Mouse (Mus musculus): ENCODE results near the gene 1700008O03Rik. TPM values are rescaled to one million over a fixed set of nuclear protein-coding genes. Genes with fewer than 3 reads are reported as not detected.

1700008O03Rik gene
- polyA plus RNA-seq, 2 experiments from 2014 or later = not detected

GRCm38 (mm10) chr7:44375207-44375606 is 10.4 kb downstream of the 1700008O03Rik start:
- ATAC-seq = no peak

GRCm38 (mm10) chr7:44374756-44375155 is 10.9 kb downstream of the 1700008O03Rik start:
- ATAC-seq = no peak

- ATAC-seq = peak; percentile 99
Observed at GRCm38 (mm10) chr7:44373889-44374652, 11.5 kb downstream of the 1700008O03Rik start.

- no peak for ATAC-seq
Observed at GRCm38 (mm10) chr7:44373460-44373859, 12.2 kb downstream of the 1700008O03Rik start.

GRCm38 (mm10) chr7:44372678-44373077 is 12.9 kb downstream of the 1700008O03Rik start:
- ATAC-seq = no peak

GRCm38 (mm10) chr7:44360792-44361301 is 24.8 kb downstream of the 1700008O03Rik start:
- no peak for ATAC-seq

- peak; percentile 86 for ATAC-seq
Observed at GRCm38 (mm10) chr7:44359908-44360672, 25.5 kb downstream of the 1700008O03Rik start.

- no peak for ATAC-seq
Observed at GRCm38 (mm10) chr7:44358886-44359654, 26.6 kb downstream of the 1700008O03Rik start.

GRCm38 (mm10) chr7:44358012-44358411 is 27.6 kb downstream of the 1700008O03Rik start:
- no peak for ATAC-seq

GRCm38 (mm10) chr7:44357531-44357930 is 28.1 kb downstream of the 1700008O03Rik start:
- no peak for ATAC-seq

GRCm38 (mm10) chr7:44356590-44357481 is 28.8 kb downstream of the 1700008O03Rik start:
- ATAC-seq = no peak

- no peak for ATAC-seq
Observed at GRCm38 (mm10) chr7:44355411-44355810, 30.2 kb downstream of the 1700008O03Rik start.

- ATAC-seq = no peak
Observed at GRCm38 (mm10) chr7:44353601-44354340, 31.8 kb downstream of the 1700008O03Rik start.

GRCm38 (mm10) chr7:44352750-44353600 is 32.6 kb downstream of the 1700008O03Rik start:
- ATAC-seq = no peak

- no peak for ATAC-seq
Observed at GRCm38 (mm10) chr7:44351881-44352749, 33.5 kb downstream of the 1700008O03Rik start.

GRCm38 (mm10) chr7:44350957-44351711 is 34.5 kb downstream of the 1700008O03Rik start:
- peak; percentile 88 for ATAC-seq

- no peak for ATAC-seq
Observed at GRCm38 (mm10) chr7:44349043-44349442, 36.6 kb downstream of the 1700008O03Rik start.

GRCm38 (mm10) chr7:44344622-44345021 is 41.0 kb downstream of the 1700008O03Rik start:
- ATAC-seq = peak; percentile 84
